Mouse (Mus musculus) kidney, adult 9 months (tissue): ENCODE results near the gene 2610008E11Rik.
"Not testable (repeated sequence)": the region's sequence is repeated elsewhere in the genome, so short reads cannot be mapped to it uniquely, and the experiment has no call there.

ENCODE experiments used
- DNase-seq: peaks from one replicate; pipeline ENCODE4 v3.0.0; 2022

The 2610008E11Rik gene

DNA sequence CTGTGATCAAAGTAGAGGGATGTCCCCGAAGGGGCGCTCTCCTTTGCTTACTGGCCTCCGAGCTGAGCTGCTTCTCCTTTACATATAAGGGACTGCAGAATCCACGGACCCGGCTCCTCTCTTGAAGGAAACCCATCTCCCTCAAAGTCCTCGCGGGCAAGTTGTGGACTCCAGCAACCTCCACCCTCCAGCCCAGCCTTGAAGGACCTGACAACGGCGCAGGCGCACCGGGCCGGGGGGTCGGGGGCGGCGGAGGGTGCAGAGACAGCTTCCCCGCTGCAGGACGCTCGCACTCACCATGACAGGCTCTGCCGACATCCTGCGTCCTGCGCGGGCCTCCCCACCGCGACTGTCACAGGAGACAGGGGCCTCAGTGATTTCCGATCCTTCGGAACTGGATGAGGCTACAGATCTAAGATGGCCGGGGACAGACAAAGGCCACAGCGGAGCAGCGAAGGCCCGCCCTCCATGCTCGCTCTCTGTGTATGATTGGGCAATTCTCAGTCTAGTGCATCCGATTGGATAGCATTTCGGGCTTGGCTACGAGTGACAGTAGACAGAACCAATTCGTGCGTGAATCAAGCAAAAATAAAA lies at the start of gene 2610008E11Rik:
2610008E11Rik (minus strand) TSS at position 440 of the 594 bp plus-strand sequence.
- peak; percentile 98 for DNase-seq

DNA sequence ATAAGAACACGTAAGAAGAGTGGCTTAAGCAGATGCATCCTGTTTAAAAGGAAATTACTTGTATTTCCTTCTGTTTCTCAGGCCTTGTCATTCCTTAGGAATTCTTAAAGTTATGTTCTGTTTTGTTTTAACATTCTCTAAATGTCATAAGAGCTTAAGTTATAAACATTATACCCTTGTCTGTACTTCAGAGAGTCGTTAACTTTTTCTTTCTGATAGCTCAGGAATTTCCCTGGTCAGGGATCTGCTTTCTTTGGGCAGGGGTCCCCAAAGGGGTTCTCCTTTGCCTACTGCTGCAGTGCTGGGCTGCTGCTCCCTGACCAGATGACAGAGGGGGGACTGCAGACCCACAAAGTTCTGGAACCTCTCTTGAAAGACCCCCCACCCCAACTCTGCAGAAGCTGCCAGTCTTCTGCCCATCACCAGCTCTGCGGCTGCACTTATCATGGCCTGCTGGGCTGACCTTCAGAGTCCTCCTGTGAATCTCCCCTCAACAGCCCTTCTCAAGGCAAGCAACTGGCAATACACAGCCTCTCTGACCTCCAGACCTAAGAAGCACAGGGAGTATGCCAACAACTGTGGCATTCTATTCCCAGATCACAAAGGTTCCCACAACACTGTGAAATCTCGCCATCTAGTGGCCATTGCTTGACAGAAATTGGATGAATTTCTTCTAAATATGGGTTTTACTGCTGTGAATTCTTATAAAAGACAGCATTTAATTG lies 18.9 kb upstream of the 2610008E11Rik start:
- peak; percentile 57 for DNase-seq

DNA sequence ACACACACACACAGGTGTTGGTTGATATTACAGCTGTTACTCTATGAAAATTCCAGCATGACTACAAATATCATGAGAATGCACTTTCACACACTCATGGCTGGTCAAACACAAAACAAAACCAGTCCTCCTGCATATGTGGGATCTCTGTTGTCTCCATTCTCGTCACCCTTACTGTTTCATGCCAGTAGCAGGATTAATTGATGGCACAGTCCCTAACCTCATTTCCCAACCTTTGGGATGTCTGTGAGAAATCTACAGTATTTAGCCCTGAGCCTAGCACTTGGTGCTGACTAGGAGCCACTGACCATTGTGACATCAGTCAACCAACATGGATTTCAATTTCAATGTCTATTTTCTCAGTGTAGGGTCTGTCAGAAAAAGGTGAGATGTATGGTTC lies 17.7 kb upstream of the 2610008E11Rik start:
- DNase-seq, result no peak

DNA sequence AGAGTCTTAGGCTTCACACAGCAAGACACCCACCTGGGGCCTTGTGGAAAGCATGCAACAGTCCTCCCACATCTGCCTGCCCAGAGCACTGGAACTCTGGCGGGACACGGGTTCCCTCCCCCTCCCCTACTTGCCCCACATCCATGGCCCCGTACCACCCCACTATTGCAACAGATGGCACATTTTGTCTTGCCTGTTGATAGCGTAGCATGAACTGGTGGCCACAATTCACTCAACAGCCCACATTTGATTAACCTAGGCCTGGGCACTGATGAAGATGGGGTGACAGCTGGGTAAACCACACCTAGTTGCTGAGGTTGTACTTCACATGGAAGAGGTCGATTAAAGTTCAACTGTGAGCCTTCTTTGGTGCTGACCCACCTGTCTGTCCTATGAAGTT lies 13.1 kb upstream of the 2610008E11Rik start:
- DNase-seq, result no peak

DNA sequence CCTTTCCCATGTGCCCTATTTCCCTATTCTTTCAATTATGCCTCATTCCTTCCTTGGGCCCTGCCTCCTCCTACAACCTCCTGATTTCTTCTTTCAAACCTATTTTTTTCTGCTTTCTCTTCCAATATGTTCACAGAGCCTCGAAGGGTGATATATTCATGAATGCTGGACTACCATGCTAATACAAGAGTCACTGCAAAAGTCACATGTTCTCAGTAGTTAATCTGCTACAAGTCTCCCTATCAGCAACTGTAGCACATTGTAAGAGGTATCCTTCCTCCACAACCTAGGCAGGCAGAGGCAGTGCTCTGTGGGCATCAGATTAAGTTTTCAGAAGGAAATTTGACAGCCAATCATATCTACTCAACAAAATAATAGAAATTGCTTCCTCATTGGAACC lies 11.8 kb upstream of the 2610008E11Rik start:
- no peak for DNase-seq

DNA sequence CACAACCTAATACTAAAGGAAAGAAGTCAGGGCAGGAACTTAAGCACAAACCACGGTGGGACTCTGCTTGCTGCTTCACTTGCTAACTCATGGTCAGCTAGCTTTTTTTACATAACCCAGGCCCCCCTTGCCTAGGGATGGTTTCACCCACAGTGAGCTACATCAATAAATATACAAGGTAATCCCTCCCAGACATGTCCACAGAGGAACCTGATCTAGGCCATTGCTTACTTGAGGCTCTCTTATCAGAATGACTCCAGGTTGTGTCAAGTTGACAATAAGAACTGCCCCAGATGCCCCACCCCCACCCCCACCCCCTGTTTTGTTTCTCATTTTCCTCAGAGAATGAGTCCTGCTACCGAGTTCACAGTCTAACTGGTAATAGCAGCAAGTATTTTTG lies 10.1 kb upstream of the 2610008E11Rik start:
- no peak for DNase-seq

DNA sequence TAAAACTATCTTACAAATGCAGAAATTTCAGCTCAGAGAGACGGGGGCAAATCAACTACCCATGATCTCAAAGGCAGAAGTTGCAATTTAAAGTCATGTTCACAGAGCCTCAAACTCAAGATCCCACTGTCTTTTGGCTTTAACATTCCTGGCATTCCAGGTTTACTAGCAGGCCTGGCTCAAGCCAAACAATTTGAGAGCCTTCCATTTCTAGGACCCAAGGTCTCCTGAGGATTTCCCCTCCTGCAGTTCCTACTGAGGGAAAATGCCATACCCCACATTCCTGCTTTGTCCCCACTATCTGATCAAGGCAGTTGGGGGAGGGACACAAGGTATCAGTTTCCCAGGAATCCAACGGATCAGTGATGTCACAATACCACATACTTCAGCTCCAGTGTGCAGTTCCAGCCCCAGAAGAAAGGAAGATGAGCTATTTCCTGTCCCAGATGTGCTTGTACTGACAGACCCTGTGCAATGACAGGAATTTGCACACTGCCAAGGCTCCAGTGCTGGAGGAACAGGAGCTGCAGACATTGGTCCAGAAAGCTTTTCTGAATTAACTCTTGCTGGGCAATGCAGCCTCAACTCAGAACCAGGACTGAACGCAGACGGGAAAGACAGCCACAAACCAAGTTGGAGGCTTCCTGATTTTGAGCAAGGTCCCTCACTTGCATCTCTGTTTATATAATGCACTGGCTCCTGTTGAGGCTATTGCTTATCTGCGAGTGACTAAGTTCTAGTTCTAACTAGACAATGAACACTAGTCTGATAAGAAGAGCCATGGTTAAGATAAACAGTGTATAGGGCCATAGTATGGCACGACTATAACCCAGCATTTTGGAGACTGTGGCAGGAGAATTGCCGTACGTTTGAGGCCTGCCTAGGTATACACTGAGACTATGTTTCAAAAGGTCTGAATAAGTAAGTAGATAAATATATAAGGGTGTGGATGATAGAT lies 9.2 kb upstream of the 2610008E11Rik start:
- no peak for DNase-seq

DNA sequence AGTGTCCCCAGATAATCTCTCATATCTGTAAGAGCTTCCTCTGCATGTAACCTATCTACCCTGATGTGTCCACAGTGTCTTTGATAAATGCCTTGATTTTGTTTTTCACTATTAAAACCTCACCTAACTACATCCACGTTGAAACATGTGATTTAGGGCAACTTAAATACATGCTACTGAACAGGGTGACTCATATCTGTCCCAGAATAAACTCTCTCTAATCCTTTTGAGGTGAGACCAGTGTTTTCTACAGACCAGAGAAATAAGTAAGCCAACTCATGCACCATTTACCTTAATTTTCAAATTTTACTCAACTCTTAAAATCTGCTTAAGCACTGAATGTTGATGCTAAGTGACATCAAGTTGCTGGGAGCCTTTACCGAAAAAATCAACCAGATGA lies 694 bp downstream of the 2610008E11Rik start:
- DNase-seq, result peak; percentile 6

DNA sequence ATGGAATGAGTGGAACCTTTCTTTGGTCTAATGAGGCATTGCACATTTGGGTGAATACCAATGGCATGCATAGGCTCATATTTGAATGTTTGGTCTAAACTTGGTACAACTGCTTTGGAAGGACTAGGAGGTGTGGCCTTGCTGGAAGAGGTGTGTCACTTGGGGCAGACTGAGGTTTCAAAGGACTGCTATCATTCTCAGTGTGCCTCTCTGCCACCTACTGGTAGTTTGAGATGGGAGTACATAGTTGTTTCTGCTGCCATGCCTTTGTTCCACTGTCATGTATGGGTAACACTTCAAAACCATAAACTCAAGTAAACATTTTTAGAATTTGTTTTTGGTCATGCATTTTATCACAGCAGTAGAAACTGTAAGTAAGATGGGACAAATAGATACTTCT lies 5.7 kb downstream of the 2610008E11Rik start:
- no peak for DNase-seq

DNA sequence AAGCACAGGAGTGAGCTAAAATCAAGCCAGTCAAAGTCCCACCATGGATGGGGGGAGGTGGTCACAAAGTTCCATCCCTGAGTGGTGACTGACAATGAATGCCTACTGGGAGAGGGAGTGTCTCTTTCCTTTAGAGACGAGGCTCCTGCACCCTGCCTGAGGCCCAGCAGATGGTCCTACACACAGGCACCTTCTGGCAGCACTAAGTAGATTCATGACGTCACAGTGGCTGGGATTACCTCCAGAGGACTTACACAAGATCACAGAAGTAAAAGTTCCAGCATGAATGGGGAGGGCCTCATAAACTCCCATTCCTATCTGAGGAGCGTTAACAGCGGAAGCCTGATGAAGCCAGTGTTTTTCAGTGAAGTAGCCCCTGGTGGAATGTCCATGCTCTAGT lies 8.4 kb downstream of the 2610008E11Rik start:
- no peak for DNase-seq

DNA sequence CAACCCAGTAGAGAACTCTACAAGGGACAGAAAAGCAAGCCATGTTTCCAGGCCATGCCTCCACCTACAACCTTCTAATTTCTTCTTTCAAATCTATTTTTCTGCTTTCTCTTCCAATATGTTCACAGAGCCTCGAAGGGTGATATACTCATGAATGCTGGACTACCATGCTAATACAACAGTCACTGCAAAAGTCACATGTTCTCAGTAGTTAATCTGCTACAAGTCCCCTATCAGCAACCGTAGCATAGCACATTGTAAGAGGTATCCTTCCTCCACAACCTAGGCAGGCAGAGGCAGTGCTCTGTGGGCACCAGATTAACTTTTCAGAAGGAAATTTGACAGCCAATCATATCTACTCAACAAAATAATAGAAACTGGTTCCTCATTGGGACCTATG lies 10.8 kb downstream of the 2610008E11Rik start:
- DNase-seq, result no peak

DNA sequence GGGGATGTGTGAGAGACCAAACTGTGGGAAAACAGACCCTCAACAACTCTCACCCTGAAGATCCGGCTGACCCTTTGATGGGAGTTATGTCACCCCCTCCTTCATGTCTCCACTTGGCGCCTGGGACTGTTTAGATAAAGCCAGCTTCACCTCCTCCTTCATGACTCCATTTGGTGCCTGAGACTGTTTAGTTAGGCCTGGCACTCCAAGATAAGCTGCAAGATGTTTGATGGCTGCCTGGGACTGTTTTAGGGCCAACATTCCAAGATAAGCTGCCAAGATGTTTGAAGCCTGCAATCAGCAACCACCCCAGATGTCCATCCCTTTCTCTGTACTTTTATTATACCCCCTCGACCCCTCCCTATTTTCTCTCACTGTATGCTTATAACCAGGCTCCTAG lies 40.0 kb downstream of the 2610008E11Rik start:
- DNase-seq, result not testable (repeated sequence)

DNA sequence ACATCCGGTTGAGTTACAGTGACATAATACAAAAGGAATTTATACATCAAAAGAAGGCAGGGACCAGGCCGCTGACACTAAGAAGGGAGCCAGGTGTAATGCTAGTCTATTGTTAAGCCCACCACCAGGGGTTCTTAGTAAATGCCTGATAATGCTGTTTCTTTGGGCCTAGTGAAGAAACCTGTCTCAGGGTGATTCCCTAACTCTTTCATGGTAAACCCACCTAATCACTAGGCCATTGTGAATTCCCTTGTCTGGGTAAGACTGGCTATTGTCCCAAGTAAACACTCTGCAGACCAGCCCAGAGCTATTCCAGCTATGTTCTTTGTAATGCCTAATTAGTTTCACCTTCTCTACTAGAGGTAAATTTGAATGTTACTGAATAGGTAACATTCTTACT lies 54.9 kb downstream of the 2610008E11Rik start:
- DNase-seq, result not testable (repeated sequence)

DNA sequence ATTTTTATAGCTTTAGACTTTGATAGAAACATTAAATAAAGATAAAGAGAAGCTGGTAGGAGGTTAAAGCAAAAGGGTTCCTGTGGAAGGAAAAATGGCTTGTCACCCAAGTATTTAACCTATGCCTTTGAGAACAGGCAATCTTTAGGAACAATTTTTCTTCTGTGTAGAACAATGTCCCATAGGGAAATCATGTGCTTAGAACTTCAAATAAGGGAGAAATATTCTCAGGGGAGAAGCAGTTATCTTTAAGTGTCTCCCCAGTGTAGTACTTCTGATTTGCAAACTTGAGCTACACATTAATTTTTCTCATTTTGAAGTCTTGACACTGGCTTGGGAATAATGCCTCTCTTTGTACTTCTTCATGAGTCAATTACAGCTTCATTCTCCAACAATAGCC lies 69.0 kb downstream of the 2610008E11Rik start, which contains the start of gene Olfr57:
Olfr57 (plus strand) TSS at position 301 of the 400 bp plus-strand sequence.
- no peak for DNase-seq
